Mouse (Mus musculus) limb, embryonic 14.5 days (tissue): ENCODE measurements around the gene Trnp1. TPM values are rescaled to one million over a fixed set of nuclear protein-coding genes. Genes with fewer than 3 reads are reported as not detected.
A peak's percentile ranks its signal among the peaks of the same experiment; 100 is the strongest.

Experiments
- ATAC-seq: fragments of 200-750 bp; cut with Nextera tagmentation; 2 replicates; pipeline ENCODE4 v1.8.0; 2017; ENCODE audit warnings: low read depth, moderate number of reproducible peaks, moderate TSS enrichment; ENCODE audit not compliant: low FRiP score
- DNase-seq: peaks from one replicate; pipeline ENCODE4 v3.0.0-alpha.2; 2015; ENCODE audit warnings: low spot score
- H3K27ac ChIP-seq: fragments of 300-500 bp; sonication (generic); replicated peaks from 2 replicates; pipeline ENCODE4 v1.5.1; 2014; ENCODE audit warnings: low read depth, mild to moderate bottlenecking, low read length, moderate library complexity, mixed read lengths
- H3K27me3 ChIP-seq: fragments of 300-500 bp; sonication (generic); 2 replicates; pipeline ENCODE4 v1.6.1; 2014; ENCODE audit warnings: low read length, mixed read lengths; ENCODE audit not compliant: control insufficient read depth, insufficient read depth
- H3K36me3 ChIP-seq: fragments of 300-500 bp; sonication (generic); 2 replicates; pipeline ENCODE4 v1.6.1; 2014; ENCODE audit warnings: mild to moderate bottlenecking, low read length, moderate library complexity, mixed read lengths; ENCODE audit not compliant: control insufficient read depth, insufficient read depth
- H3K4me1 ChIP-seq: fragments of 300-500 bp; sonication (generic); 2 replicates; pipeline ENCODE4 v1.6.1; 2014; ENCODE audit warnings: antibody characterized with exemption, low read length, mixed read lengths; ENCODE audit not compliant: control insufficient read depth, insufficient read depth
- H3K4me2 ChIP-seq: fragments of 300-500 bp; sonication (generic); replicated peaks from 2 replicates; pipeline ENCODE4 v1.6.1; 2014; ENCODE audit warnings: low read depth, mild to moderate bottlenecking, low read length, moderate library complexity; ENCODE audit not compliant: severe bottlenecking
- H3K4me3 ChIP-seq: fragments of 300-500 bp; sonication (generic); replicated peaks from 2 replicates; pipeline ENCODE4 v1.5.1; 2014; ENCODE audit warnings: low read length
- H3K9ac ChIP-seq: fragments of 300-500 bp; sonication (generic); 2 replicates; pipeline ENCODE4 v1.6.1; 2014; ENCODE audit warnings: mild to moderate bottlenecking, low read depth, low read length, moderate library complexity; ENCODE audit not compliant: severe bottlenecking
- H3K9me3 ChIP-seq: fragments of 300-500 bp; sonication (generic); 2 replicates; pipeline ENCODE4 v1.6.1; 2016; ENCODE audit warnings: low read length; ENCODE audit not compliant: control insufficient read depth
- POLR2A ChIP-seq: fragments of 200-500 bp; IDR thresholded peaks from 2 replicates; pipeline ENCODE4 v1.8.0; 2012; ENCODE audit warnings: inconsistent platforms, mild to moderate bottlenecking, moderate library complexity, borderline replicate concordance; ENCODE audit not compliant: insufficient read depth, insufficient read length; ENCODE audit errors: extremely low read depth
- WGBS: fragments of 180-500 bp; shearing (Covaris S2); extraction: QIAGEN DNeasy Blood & Tissue Kit; methylation state at CpG from one replicate; pipeline ENCODE4 v1.1.7; 2014; 5-methylcytosine and 5-hydroxymethylcytosine counted together
- polyA plus RNA-seq, 2 experiments: library from polyadenylated mRNA; depleted of rRNA in 1 of 2; stranded (reverse) in 1 of 2; unstranded in 1 of 2; fragments of >200 nt; fragmentation: Nextera tagmentation in 1 of 2; extraction: Ambion mirVana in 1 of 2; gene quantifications; 2 replicates each; pipeline versions ENCODE4 v1.2.1 to v1.2.3; 2012 to 2014

Gene Trnp1
- polyA plus RNA-seq, 2 experiments, result 5.0 to 5.4 TPM

GRCm38 (mm10) chr4:133458044-133458443 is 40.3 kb downstream of the Trnp1 start:
- ATAC-seq, result no peak
- H3K36me3 ChIP-seq, result no peaks in the 10 kb centered on the region
- no peak overlapping the region for H3K4me3 ChIP-seq
- no peak for DNase-seq
- 70% methylated on average over 3 of the region's 3 CpGs for WGBS
- no peak overlapping the region for H3K4me2 ChIP-seq
- no peak for TF ChIP-seq POLR2A
- no peaks in the 10 kb centered on the region for H3K27me3 ChIP-seq
- no peak overlapping the region for H3K27ac ChIP-seq
- H3K4me1 ChIP-seq, result peaks cover 5% of the 10 kb centered on the region
- no peak overlapping the region for H3K9ac ChIP-seq
- H3K9me3 ChIP-seq, result no peaks in the 10 kb centered on the region

GRCm38 (mm10) chr4:133452433-133452832 is 45.9 kb downstream of the Trnp1 start:
- Histone ChIP-seq H3K4me1 (peaks cover 8% of the 10 kb centered on the region), H3K9me3 (no peaks in the 10 kb centered on the region), H3K27ac (no peak overlapping the region), H3K9ac (no peak overlapping the region), H3K27me3 (no peaks in the 10 kb centered on the region), H3K4me3 (no peak overlapping the region), H3K4me2 (no peak overlapping the region), H3K36me3 (no peaks in the 10 kb centered on the region)
- DNase-seq (no peak), ATAC-seq (no peak)
- TF ChIP-seq POLR2A, result no peak
- WGBS, result 75% methylated on average over 7 of the region's 7 CpGs

GRCm38 (mm10) chr4:133451536-133451935 is 46.8 kb downstream of the Trnp1 start:
- H3K9me3 ChIP-seq, result no peaks in the 10 kb centered on the region

GRCm38 (mm10) chr4:133449726-133450125 is 48.6 kb downstream of the Trnp1 start:
- Histone ChIP-seq H3K4me3 (no peak overlapping the region), H3K4me1 (peaks cover 8% of the 10 kb centered on the region), H3K9ac (no peak overlapping the region), H3K27me3 (no peaks in the 10 kb centered on the region), H3K9me3 (no peaks in the 10 kb centered on the region), H3K4me2 (no peak overlapping the region), H3K36me3 (no peaks in the 10 kb centered on the region), H3K27ac (no peak overlapping the region)
- DNase-seq (peak; percentile 48), ATAC-seq (no peak)
- no peak for TF ChIP-seq POLR2A
- 14% methylated on average over 13 of the region's 13 CpGs for WGBS

More at GRCm38 (mm10) chr4:133451536-133451935, 46.8 kb downstream of the Trnp1 start:
- 10% methylated on average over 10 of the region's 10 CpGs for WGBS
- H3K4me2 ChIP-seq, result no peak overlapping the region
- peaks cover 8% of the 10 kb centered on the region for H3K4me1 ChIP-seq
- ATAC-seq, result no peak
- H3K27ac ChIP-seq, result no peak overlapping the region
- no peak overlapping the region for H3K4me3 ChIP-seq
- H3K9ac ChIP-seq, result no peak overlapping the region
- peak; percentile 87 for DNase-seq
- H3K36me3 ChIP-seq, result no peaks in the 10 kb centered on the region
- TF ChIP-seq POLR2A, result no peak
- no peaks in the 10 kb centered on the region for H3K27me3 ChIP-seq

- 34% methylated on average over 8 of the region's 8 CpGs for WGBS
- Histone ChIP-seq H3K9me3 (no peaks in the 10 kb centered on the region), H3K9ac (no peak overlapping the region), H3K4me2 (no peak overlapping the region), H3K4me3 (no peak overlapping the region), H3K4me1 (peaks cover 8% of the 10 kb centered on the region), H3K36me3 (no peaks in the 10 kb centered on the region), H3K27ac (no peak overlapping the region), H3K27me3 (no peaks in the 10 kb centered on the region)
- no peak for DNase-seq
- no peak for TF ChIP-seq POLR2A
- no peak for ATAC-seq
Observed at GRCm38 (mm10) chr4:133448708-133449388, 49.5 kb downstream of the Trnp1 start.
